Mouse (Mus musculus) myocyte (in vitro differentiated cells): ENCODE measurements around the gene Krt7. TPM values are rescaled to one million over a fixed set of nuclear protein-coding genes. Genes with fewer than 3 reads are reported as not detected.

Source experiments
- H3K27me3 ChIP-seq: one replicate; pipeline ENCODE4 v1.6.1; 2011; ENCODE audit not compliant: control insufficient read depth, insufficient read depth, insufficient read length
- H3K36me3 ChIP-seq: one replicate; pipeline ENCODE4 v1.6.1; 2011; ENCODE audit not compliant: control insufficient read depth, insufficient read depth
- H3K4me2 ChIP-seq: one replicate; pipeline ENCODE4 v1.6.1; 2011; ENCODE audit warnings: low read depth, control low read depth
- H3K4me3 ChIP-seq: one replicate; pipeline ENCODE4 v1.5.1; 2011; ENCODE audit warnings: mild to moderate bottlenecking, control low read depth, moderate library complexity
- H3K79me2 ChIP-seq: one replicate; pipeline ENCODE4 v1.6.1; 2011; ENCODE audit not compliant: control insufficient read depth, insufficient read depth
- H3ac ChIP-seq: one replicate; pipeline ENCODE4 v1.6.1; 2011; ENCODE audit not compliant: control insufficient read depth, insufficient read length
- CEBPB ChIP-seq: IDR thresholded peaks from 2 replicates; pipeline ENCODE4 v1.6.1; 2011; ENCODE audit warnings: mild to moderate bottlenecking, moderate library complexity; ENCODE audit not compliant: poor library complexity, insufficient read depth, severe bottlenecking
- E2F4 ChIP-seq: IDR thresholded peaks from one replicate; pipeline ENCODE4 v1.6.1; 2011; ENCODE audit warnings: mild to moderate bottlenecking, control low read depth, moderate library complexity; ENCODE audit not compliant: insufficient read depth
- MAX ChIP-seq: IDR thresholded peaks from one replicate; pipeline ENCODE4 v1.6.1; 2011; ENCODE audit warnings: low read depth, mild to moderate bottlenecking, control low read depth
- MYOD1 ChIP-seq, 3 experiments: IDR thresholded peaks; one replicate each; pipeline ENCODE4 v1.6.1; 2011; ENCODE audit warnings: control low read depth in 2 of 3, low read depth in 2 of 3, mild to moderate bottlenecking in 2 of 3, moderate library complexity in 1 of 3; ENCODE audit not compliant: insufficient read length in 2 of 3, control insufficient read depth in 1 of 3
- MYOG ChIP-seq, 3 experiments: IDR thresholded peaks; one replicate each; pipeline ENCODE4 v1.6.1; 2011; ENCODE audit warnings: control low read depth in 2 of 3, low read depth in 2 of 3, mild to moderate bottlenecking in 2 of 3; ENCODE audit not compliant: insufficient read length in 2 of 3, control insufficient read depth in 1 of 3, insufficient read depth in 1 of 3
- POLR2A ChIP-seq: IDR thresholded peaks from one replicate; pipeline ENCODE4 v1.6.1; 2011; ENCODE audit warnings: low read depth, mild to moderate bottlenecking, control low read depth, moderate library complexity; ENCODE audit not compliant: insufficient read length
- POLR2AphosphoS2 ChIP-seq: IDR thresholded peaks from one replicate; pipeline ENCODE4 v1.6.1; 2011; ENCODE audit warnings: low read depth, control low read depth; ENCODE audit not compliant: insufficient read length
- REST ChIP-seq: IDR thresholded peaks from one replicate; pipeline ENCODE4 v1.6.1; 2011; ENCODE audit warnings: mild to moderate bottlenecking, control low read depth, moderate library complexity; ENCODE audit not compliant: insufficient read depth, insufficient read length
- SRF ChIP-seq: IDR thresholded peaks from one replicate; pipeline ENCODE4 v1.6.1; 2011; ENCODE audit warnings: low read depth; ENCODE audit not compliant: control insufficient read depth, insufficient read length
- TCF12 ChIP-seq: IDR thresholded peaks from one replicate; pipeline ENCODE4 v1.6.1; 2011; ENCODE audit warnings: mild to moderate bottlenecking, control low read depth; ENCODE audit not compliant: poor library complexity, insufficient read depth, severe bottlenecking
- TCF3 ChIP-seq: IDR thresholded peaks from one replicate; pipeline ENCODE4 v1.6.1; 2011; ENCODE audit warnings: low read depth, control low read depth; ENCODE audit not compliant: insufficient read length
- USF1 ChIP-seq: IDR thresholded peaks from one replicate; pipeline ENCODE4 v1.6.1; 2011; ENCODE audit warnings: low read depth, mild to moderate bottlenecking, control low read depth, moderate library complexity
- polyA plus RNA-seq: library from polyadenylated mRNA; unstranded; fragments of >200 nt; fragmentation: generic; extraction: Trizol; gene quantifications from one replicate; pipeline ENCODE4 v1.2.1, GENCODE M21; 2012; ENCODE audit warnings: missing spikeins

Krt7 gene
- polyA plus RNA-seq, 1 experiment, result 0.04 TPM

GRCm38 (mm10) chr15:101370101-101370911 lies 40.5 kb upstream of the Krt7 start, which contains the start of gene Krt80:
TSS of gene Krt80 (minus strand) at chr15:101370162.
- no peaks in the 10 kb centered on the region for H3K79me2 ChIP-seq
- H3K27me3 ChIP-seq, result no peaks in the 10 kb centered on the region
- H3ac ChIP-seq, result no peak within 1 kb of the TSS
- peak within 1 kb of the TSS; percentile 70 for H3K4me2 ChIP-seq
- no peaks in the 10 kb centered on the region for H3K36me3 ChIP-seq
- no peak for TF ChIP-seq POLR2A
- TF ChIP-seq CEBPB, result peak; percentile 88
- TF ChIP-seq TCF3, result no peak
- no peak for TF ChIP-seq SRF
- TF ChIP-seq USF1, result peak; percentile 70
- TF ChIP-seq E2F4, result no peak
- TF ChIP-seq MAX, result no peak
- TF ChIP-seq MYOD1 (IDR thresholded peaks at IDR 0.05; ENCODE audit: control insufficient read depth in 1 of 3, insufficient read length in 2 of 3, low read depth in 2 of 3), result peak in 2 of 3 experiments; percentile 49 to 68
- peak in 1 of 3 experiments; percentile 53 for TF ChIP-seq MYOG (IDR thresholded peaks at IDR 0.05; ENCODE audit: control insufficient read depth in 1 of 3, insufficient read depth in 1 of 3, insufficient read length in 2 of 3, low read depth in 2 of 3)
- H3K4me3 ChIP-seq, result peak within 1 kb of the TSS; percentile 2

GRCm38 (mm10) chr15:101371141-101371985 lies 39.5 kb upstream of the Krt7 start:
- H3K27me3 ChIP-seq, result no peaks in the 10 kb centered on the region
- no peaks in the 10 kb centered on the region for H3K79me2 ChIP-seq
- no peak overlapping the region for H3ac ChIP-seq
- no peaks in the 10 kb centered on the region for H3K36me3 ChIP-seq
- H3K4me3 ChIP-seq, result no peak overlapping the region
- H3K4me2 ChIP-seq, result no peak overlapping the region
- TF ChIP-seq USF1 (no peak), E2F4 (no peak), MYOG (IDR thresholded peaks at IDR 0.05; ENCODE audit: control insufficient read depth in 1 of 3, insufficient read depth in 1 of 3, insufficient read length in 2 of 3, low read depth in 2 of 3) (no peak), POLR2A (no peak), MAX (no peak), REST (no peak), TCF12 (no peak), TCF3 (no peak), MYOD1 (IDR thresholded peaks at IDR 0.05; ENCODE audit: control insufficient read depth in 1 of 3, insufficient read length in 2 of 3, low read depth in 2 of 3) (no peak), SRF (no peak), CEBPB (no peak), POLR2AphosphoS2 (no peak)

- Histone ChIP-seq H3K79me2 (no peaks in the 10 kb centered on the region), H3K4me3 (no peak overlapping the region), H3K36me3 (no peaks in the 10 kb centered on the region), H3K27me3 (no peaks in the 10 kb centered on the region), H3K4me2 (no peak overlapping the region), H3ac (no peak overlapping the region)
- no peak for TF ChIP-seq POLR2A
Observed at GRCm38 (mm10) chr15:101372131-101372977, 38.5 kb upstream of the Krt7 start.

GRCm38 (mm10) chr15:101373286-101373898 lies 37.5 kb upstream of the Krt7 start:
- no peaks in the 10 kb centered on the region for H3K79me2 ChIP-seq
- H3K27me3 ChIP-seq, result no peaks in the 10 kb centered on the region
- H3ac ChIP-seq, result no peak overlapping the region
- no peak overlapping the region for H3K4me3 ChIP-seq
- H3K36me3 ChIP-seq, result no peaks in the 10 kb centered on the region
- TF ChIP-seq CEBPB, result no peak
- TF ChIP-seq SRF, result no peak
- TF ChIP-seq MAX, result no peak
- no peak for TF ChIP-seq MYOD1 (IDR thresholded peaks at IDR 0.05; ENCODE audit: control insufficient read depth in 1 of 3, insufficient read length in 2 of 3, low read depth in 2 of 3)
- TF ChIP-seq MYOG (IDR thresholded peaks at IDR 0.05; ENCODE audit: control insufficient read depth in 1 of 3, insufficient read depth in 1 of 3, insufficient read length in 2 of 3, low read depth in 2 of 3), result no peak
- no peak for TF ChIP-seq REST
- TF ChIP-seq POLR2A, result no peak
- no peak overlapping the region for H3K4me2 ChIP-seq
